Mouse (Mus musculus) thymus, postnatal 0 days (tissue): ENCODE measurements at regions not wholly inside any gene's neighbourhood (a gene's known extent, or its start where the extent isn't known, plus 50 kb on each side); places are given as distances from the start of the nearest gene placed in this dataset.

Source experiments
- DNase-seq: peaks from one replicate; pipeline ENCODE4 v3.0.0-alpha.2; 2015; ENCODE audit warnings: low spot score

DNA sequence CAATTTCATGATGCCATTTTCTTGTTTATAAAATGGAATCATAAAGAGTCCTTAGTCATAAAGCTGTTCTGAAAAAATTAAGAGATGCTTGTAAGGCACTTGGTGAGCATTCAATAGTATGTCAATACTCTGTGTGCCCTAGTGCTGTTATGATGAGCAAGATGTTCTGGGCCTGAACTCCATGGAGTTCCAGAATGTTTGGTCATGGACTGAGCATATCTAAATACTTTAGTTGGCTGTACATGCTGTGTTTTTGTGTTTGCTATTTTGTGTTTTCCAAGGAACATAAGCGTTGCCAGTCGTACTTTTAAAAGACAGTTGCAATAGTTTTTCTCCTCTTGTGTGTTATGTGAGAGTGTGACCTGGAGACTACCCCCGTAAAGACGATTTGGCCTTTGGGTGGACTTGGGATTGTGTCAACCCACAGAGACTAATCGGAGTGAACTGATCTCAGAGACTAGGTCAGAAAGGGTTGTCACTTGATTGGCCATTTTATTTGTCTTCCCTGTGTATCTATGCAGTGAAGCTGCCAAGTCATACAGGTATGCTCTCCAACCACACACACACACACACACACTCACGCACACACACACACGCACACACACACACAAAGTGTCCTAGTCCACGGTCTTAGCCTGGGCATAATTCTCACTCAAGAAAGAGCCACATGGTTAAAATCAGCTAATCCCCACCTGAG, 152.6 kb upstream of the Krr1 start:
- DNase-seq: no peak

DNA sequence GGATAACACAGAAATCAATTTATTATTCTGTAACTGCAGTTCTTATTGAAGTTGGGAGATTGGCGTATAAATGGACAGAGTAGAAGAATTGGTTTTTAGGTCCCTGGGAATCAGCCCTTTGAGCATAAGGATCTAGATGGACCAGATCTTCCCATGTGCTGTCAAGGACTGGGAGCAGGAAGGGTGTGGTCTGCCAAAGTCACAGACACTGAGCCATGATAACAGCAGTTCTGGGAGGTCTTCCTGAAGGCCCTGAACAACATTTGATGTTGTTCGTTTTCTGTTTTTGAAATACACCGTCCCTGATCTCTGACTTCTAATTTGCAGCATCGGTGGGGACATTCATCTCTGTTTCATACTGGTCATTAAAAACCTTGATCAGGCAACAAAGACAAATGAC, 147.6 kb upstream of the Krr1 start:
- no peak for DNase-seq

DNA sequence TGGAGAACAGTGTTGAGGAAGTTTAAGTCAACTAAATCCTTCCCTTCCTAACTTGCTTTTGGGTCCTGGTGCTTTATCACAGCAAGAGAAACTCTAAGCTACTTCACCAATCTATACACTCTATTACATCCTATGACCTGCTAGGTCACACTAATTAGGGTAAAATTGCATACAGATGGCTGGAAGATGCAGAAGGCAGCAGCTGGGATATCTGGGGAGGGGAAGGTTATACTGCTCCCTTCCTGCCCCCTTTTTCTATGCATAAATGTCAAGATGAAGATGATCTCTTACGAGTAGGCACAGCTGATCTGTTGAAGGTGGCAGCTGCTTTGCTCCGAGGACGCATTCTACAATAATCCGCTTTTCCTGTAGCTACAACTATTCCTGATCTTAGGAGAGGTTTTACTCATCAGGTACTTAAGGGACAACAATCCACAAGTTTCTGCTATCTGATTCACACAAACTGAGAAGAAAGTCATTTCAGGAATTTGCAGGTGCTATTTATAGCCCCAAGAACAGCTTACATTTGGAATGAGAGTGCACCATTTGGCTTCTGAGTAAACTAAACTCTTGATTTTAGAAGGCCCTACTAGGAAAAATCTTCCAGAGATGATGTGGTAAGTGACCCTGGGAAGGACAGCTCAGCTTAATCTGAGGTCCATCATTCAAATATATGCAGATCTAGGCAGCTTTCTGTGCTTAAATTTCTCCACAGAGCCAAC, 146.3 kb upstream of the Krr1 start:
- DNase-seq: no peak

DNA sequence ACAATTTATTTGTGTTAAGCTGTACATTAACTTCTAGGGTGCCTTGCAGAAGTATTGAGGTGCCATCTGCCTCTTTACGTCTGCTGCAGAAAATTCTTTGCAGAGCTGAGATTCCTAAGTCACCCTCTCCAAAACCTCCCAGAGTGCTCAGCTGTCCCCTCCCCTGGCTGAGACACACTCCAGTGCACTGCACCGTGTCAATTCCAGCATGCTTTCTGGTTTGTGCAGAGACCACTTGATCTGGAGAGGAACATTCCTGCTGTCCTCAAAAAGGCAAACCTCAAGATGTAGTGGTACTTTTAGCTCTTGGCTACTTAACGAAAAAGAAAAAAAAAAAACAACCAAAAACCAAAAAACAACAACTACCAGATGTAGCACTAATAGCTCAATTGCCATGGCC, 145.2 kb upstream of the Krr1 start:
- no peak for DNase-seq

DNA sequence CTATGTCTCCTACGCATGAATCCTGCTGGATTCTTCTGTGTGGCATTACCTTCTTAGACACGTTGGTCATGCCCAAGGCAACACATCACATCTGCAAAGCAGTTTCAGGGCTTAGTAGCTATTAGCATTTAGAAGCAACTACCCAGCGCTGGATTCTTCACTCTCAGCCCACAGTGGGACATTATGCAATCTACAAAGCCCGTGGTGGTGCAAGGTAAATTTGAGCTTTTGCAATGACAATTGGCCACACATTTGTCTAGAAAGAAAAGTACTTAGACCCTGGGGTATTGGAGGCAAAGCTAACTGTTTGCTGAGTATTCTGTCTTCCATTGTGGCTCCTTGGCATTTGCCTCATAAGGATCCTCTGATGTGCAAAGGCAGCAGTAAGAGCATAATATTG, 144.5 kb upstream of the Krr1 start:
- no peak for DNase-seq

DNA sequence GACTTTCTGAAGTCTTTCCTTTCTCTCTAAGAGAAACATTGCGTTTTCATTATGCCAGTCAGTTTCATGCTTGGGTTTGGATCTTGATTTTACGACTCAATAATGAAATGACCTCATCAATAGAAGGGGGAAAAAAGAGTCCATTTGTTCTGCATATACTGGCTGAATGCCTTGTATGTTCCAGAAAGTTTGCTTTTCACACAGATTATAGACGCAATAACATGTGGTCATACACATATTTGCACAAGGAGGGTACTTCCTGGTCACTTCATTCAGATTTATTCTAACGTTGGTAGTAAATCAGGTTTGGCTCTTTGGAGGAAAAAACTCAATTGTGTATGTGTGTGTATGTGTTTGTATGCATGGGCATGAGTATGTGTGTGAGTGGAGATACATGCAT, 143.9 kb upstream of the Krr1 start:
- no peak for DNase-seq

DNA sequence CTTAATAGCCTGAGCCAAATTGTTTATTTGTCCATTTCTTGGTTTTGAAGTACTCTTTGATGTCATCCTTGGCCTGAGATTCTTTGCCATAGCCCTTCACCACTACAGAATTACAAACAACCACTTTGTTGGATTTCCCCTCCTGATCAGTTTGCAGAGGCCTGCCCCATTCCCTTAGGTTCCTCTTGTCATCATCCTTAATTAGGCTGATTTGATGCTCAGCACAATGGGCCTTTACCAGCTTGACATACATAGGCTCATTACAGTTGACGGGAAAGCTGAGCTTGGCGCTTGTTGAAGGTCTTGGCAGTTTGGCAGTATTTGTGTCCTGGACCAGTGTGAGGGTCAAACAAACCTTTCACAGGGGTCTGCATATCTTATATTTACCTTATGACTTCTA, 143.2 kb upstream of the Krr1 start:
- no peak for DNase-seq

DNA sequence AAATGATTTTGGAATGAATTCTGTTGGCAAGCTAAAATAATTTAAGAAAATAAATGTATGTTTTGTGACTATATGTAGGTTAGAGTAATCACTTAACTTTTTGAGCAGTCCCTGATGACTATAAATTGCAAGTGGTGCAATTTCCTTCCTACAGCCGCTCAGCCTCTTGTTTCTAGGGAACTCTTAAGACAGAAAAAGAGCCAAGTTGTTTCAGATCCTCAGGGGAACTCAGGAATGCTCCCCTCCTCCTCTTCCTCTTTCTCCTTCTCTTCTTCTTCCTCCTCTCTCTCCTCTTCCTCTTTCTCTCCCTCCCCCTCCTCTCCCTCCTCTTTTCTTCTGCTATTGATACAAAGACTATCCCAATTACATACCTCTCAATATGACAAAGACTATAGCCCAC, 141.4 kb upstream of the Krr1 start:
- DNase-seq: no peak

DNA sequence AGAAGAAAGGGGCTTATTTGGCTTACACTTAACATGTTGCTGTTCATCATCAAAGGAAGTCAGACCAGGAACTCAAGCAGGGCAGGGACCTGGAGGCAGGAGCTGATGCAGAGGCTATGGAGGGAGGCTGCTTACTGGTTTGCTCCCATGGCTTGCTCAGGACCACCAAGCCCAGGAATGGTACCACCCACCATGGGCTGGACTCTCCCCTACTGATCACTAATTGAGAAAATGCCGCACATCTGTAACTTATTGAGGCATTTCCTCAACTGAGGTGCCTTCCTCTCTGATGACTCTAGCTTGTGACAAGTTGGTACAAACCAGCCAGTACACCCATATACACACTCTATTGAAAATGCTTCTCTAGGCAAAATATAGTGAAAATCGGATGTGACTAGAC, 138.9 kb upstream of the Krr1 start:
- no peak for DNase-seq

DNA sequence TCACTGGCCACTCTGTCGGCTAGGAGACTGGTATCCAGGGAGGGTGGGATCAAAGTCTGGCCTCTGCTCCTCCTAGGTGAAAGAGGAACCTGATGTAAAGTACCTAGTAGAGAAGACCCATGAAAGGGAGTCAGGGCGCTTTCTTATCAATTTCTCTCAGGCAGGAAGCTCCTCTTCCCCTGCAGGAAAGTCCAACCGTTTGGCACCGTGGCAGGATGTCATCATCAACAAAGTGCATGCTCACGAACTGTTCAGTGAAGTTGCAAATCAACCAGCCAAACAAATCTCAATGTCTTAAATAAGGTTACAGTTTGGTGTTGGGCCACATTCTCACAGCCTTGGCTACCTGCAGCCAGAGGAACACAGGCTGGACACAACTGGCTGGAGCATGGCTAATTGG, 138.2 kb upstream of the Krr1 start:
- no peak for DNase-seq

DNA sequence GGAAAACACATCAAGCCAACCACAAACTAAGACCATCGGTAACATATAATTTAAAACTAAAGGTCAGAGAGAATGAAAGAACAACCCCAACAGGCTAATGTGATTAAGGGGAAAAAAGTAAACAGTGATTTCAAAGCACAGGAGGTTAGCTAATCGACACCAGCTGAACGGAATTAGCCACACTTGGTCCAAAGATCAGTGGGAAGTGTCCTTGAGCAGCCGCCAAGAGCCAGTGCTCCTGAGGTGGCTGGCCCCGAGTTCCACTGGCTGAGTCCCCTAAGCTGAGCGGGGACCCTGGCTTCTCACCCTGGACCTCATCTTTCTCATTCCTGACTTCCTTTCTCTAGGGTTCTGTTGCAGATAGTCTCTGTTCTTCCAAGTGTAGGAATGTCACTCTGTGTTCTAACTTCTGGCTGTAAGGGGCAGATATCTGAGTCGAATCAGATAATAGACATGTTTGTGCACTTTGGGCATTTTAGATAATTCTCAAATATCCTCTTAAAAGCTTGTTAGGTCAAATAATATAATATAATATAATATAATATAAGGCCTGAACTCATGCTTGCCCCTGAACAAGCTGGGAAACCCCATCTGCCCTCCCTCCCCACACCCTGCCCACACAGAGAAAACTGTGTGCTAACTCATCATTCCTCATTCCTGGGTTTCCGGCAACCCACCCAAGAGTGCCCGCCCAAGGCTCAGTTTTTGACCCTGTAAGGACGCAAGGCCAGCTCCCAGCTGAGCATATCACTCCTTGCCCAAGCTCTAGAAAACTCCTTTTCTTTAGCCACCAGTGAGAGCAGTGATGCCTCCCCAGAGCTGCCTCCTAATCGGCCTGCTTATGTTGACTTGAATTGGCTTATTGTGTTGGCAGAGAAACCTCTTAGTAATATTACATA, 137.3 kb upstream of the Krr1 start:
- no peak for DNase-seq

DNA sequence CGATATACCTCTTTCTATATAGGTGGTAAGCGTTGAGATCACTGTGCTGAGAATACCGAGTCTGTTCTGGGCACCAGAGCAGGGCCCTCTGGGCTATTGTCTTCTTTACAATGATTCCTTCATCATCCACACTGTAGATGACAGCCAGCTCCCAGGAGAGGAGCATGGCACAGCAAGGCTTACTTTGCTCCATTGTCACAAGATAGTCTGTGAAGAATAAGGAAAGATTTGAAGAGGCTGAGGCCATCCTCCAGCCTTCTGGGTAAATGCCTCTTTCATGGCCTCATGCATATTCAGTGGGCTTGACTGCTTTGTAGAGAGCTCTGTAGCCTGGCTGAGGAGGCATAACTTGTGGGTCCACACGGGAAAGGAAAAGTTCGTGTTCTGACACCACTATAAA, 136.3 kb upstream of the Krr1 start:
- no peak for DNase-seq

DNA sequence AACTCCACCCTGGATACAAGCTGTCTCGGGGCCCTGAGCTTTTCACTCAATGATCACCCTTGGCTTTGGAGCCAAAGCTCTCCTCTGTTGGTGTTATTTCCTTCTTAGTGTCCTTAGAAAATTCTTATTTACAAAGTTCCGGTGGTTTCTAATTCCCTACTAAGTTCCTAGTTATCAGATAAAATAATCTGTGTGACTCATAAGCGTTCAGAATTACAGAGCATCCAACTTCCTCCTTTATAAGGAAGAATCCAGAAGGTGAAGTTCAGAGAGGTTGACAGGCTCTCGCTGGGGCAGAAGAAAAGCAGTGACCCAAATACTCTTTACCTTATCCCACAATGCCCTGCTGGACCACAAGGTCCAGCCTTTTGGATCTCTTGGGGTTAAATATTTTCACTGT, 135.7 kb upstream of the Krr1 start:
- DNase-seq: no peak

DNA sequence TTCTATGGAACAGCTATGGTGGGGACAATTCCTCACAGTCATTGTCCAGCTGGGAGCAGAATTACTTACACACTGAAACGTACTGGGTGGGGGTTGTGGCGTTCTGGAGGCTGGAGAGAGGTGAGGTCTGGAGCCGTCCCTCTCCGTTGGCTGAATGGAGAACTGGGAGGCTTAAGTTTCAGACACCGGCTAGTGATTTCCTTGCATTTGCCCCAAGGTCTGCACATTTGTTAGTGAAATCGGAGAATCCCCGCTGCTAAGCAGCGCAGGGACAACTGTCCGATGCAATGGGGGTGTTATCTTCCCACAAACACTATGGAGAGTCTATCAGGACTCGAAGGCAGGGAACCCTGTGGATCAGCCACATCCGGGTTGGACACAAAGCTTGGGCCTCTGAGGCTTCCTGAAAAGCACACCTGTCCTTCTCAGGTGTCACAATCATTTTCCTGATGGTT, 130.1 kb upstream of the Krr1 start:
- DNase-seq: no peak

DNA sequence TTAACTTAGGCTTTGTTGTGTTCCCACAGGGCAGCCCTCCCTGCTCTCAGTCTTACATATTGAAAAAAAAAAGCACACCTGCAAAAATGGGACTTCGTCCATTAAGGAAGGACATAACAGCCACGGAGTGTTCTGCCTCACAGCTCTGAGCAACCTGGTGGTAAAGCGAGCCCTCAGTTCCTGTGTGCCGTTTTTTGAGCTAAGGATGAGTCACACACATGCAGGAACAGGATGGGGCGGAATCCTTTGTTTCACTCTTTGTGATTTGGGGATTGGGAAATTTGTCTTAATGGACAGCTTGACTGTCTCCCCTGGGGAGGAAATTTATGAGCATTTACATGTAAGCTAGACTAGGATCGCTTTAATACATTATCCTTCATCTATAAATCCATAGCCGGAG, 129.6 kb upstream of the Krr1 start:
- no peak for DNase-seq

DNA sequence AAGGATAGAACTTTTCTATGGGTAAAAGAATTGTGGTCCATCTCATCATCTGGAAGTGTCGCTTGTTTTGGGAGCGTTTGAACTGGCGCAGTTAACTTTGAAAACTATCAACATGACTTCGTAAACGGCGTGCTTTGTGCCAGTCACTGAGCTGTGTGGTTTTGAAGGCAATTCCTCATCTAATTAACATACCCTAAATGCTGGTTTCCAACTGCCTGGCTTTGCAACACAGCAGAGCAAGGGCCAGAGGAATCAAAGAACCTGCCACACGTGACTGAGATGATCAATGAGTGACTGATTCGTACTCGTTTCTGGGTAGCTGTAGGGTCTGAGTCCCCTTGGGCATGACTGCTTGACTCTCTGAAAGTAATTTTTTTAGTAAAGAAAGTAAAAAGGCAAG, 129.2 kb upstream of the Krr1 start:
- no peak for DNase-seq

DNA sequence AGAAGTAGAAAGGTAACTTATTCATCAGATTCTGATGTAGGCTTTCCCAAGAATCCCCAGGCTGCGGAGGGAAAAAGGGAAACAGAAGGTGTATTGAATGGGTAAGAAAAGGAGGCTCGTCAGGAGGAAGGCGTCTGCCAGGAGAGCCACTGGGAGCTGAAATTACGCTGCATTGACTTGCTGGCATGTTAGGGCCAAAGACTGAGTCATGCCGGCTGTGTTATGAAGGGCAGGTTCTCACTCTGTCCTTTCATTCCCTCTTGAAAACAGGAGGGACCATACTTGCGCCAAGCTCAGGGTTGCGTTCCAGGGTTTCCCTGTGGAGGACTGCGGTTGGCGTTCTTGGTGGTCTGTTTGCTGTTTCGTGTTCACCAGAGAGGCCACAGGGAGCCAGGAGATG, 128.3 kb upstream of the Krr1 start:
- no peak for DNase-seq

DNA sequence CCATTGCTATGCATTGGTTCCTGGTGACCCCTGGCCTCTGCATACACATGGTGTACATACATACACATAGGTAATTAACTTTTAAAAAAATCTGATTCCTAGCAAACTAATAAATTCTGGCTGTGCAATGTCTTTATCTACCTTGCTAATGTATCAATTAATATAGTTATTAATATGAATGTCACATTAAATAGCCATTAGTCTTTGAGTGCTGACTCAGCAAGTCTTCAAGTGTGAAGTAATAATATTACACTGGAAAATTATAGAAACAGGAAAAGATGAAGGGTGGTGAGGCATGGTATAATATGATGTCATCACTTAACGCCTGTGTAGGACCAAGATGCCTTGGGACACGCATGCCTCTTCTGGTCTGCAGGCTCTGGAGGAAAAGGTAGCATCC, 126.5 kb upstream of the Krr1 start:
- DNase-seq: no peak

DNA sequence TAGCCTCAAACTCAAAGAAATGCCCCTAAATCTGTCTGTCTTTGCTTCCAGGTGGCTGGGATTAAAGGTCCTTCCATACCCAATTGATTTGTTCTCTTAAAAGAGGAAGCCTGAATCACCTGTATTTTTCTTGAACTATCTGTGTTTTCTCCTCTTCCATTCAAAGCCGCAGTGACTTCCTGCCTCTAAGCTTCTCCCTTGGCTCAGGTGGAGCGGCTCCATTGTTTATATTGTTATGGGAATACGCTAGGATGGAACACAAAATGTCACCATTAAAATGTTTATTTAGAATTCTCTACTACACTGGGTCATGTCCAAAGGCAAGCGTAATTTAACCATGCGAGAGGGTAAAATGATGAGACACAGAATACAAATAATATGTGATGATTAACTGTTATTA, 118.2 kb upstream of the Krr1 start:
- no peak for DNase-seq

DNA sequence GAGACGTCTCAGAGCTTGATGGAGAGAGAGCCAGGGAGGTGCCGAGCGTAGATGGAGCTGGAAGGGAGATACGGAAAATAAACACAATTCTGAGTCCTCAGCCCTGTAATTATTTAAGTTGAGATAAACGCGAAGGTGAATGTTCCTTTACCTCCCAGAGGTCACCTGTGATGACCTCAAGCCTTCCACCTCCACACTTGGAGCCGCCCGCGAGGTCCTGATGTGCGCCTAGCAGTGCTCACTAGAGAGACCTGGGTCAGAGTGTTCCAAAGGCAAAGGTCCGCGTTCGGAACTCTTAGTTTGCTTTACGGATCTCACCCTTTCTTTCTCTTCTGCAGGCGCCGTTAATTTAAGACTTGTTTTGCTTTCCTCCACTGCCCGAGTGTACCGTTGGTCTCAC, 117.0 kb upstream of the Krr1 start:
- DNase-seq: no peak

DNA sequence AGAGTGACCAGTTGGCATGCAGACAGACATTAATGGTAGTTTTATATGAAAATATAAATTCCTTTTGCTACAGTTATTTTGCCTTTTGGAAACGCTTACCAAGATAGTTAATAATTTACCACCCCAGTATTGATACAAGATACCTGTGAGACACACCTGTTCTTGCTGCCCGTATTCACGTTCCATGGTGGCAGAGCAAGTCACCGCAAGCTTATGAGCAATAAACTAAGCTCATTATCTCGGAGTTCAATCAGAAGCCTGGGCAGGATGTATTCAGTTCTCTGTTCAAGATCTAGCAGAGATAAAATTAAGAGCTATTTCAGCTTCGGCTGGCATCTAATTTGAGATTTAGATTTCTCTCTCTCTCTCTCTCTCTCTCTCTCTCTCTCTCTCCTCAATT, 114.1 kb upstream of the Krr1 start:
- DNase-seq: no peak

DNA sequence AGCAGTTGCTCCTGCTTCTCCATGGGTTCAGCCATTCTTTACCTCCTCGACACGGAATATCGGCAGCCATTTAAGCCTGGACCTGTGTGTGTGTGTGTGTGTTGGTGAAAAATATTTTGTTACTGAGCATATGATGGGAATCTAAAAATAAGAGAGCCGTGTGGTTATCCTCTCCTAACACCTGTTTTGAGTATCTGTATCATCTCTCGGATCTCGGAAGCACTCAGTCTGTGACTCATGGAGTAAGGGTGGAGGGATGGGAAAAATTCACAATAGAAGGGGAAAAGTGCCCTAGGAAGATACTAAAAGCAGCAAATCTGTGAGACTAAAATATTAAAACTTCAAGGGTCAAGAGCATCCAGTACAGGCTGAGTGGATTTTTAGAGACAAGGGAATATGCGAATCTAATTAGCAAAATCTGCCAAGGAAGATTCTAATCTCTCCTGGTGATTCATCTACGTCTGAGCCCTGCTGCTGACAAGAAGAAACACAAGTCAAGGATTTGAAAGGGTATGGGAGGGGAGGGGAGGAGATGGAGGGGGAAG, 107.1 kb upstream of the Krr1 start:
- DNase-seq: no peak
